Mouse (Mus musculus) ES-E14 (cell line): ENCODE data around the gene Sugp1. TPM values are rescaled to one million over a fixed set of nuclear protein-coding genes. Genes with fewer than 3 reads are reported as not detected.
"Not testable (repeated sequence)": the region's sequence is repeated elsewhere in the genome, so short reads cannot be mapped to it uniquely, and the experiment has no call there.

Source experiments
- DNase-seq: peaks from one replicate; pipeline ENCODE4 v3.0.0-alpha.2; 2013; ENCODE audit warnings: low read depth, low spot score
- H3K27ac ChIP-seq: 2 replicates; pipeline ENCODE4 v1.5.1; 2012; ENCODE audit warnings: low read depth, mild to moderate bottlenecking, low read length, moderate library complexity, mixed read lengths; ENCODE audit not compliant: poor library complexity, insufficient read depth, severe bottlenecking
- H3K36me3 ChIP-seq: 2 replicates; pipeline ENCODE4 v1.6.1; 2012; ENCODE audit warnings: mild to moderate bottlenecking, low read length, moderate library complexity, mixed read lengths; ENCODE audit not compliant: control insufficient read depth, poor library complexity, insufficient read depth, severe bottlenecking
- H3K4me1 ChIP-seq, 2 experiments: fragments of 150-350 bp in 1 of 2; sonication (generic) in 1 of 2; 2 replicates each; pipeline ENCODE4 v1.6.1; 2012; ENCODE audit warnings: low read length in 2 of 2, mild to moderate bottlenecking in 1 of 2, mixed read lengths in 1 of 2; ENCODE audit not compliant: control insufficient read depth in 2 of 2, insufficient read depth in 2 of 2, poor library complexity in 1 of 2
- H3K4me3 ChIP-seq, 2 experiments: fragments of 150-350 bp in 1 of 2; sonication (generic) in 1 of 2; 2 replicates each; pipeline ENCODE4 v1.5.1; 2012; ENCODE audit warnings: low read length in 2 of 2, low read depth in 1 of 2, mild to moderate bottlenecking in 1 of 2, mixed read lengths in 1 of 2; ENCODE audit not compliant: insufficient read depth in 1 of 2, poor library complexity in 1 of 2, severe bottlenecking in 1 of 2
- H3K9ac ChIP-seq: 2 replicates; pipeline ENCODE4 v1.6.1; 2012; ENCODE audit warnings: low read depth, mild to moderate bottlenecking, low read length, mixed read lengths; ENCODE audit not compliant: poor library complexity, insufficient read depth, severe bottlenecking
- H3K9me3 ChIP-seq: fragments of 150-350 bp; sonication (generic); 2 replicates; pipeline ENCODE4 v1.6.1; 2012; ENCODE audit warnings: low read depth, mild to moderate bottlenecking, low read length; ENCODE audit not compliant: control insufficient read depth, insufficient read depth
- CHD2 ChIP-seq: IDR thresholded peaks from 2 replicates; pipeline ENCODE4 v1.6.1; 2014; ENCODE audit warnings: mild to moderate bottlenecking, low read depth, low read length, inconsistent platforms
- HCFC1 ChIP-seq: IDR thresholded peaks from 2 replicates; pipeline ENCODE4 v1.6.1; 2012; ENCODE audit warnings: low read length, inconsistent platforms, borderline replicate concordance; ENCODE audit not compliant: insufficient read depth
- MAFK ChIP-seq: IDR thresholded peaks from 2 replicates; pipeline ENCODE4 v1.6.1; 2014; ENCODE audit warnings: mild to moderate bottlenecking, low read depth, low read length, inconsistent platforms; ENCODE audit not compliant: insufficient read depth
- ZC3H11A ChIP-seq: IDR thresholded peaks from 2 replicates; pipeline ENCODE4 v1.6.1; 2012; ENCODE audit warnings: low read depth, mild to moderate bottlenecking, inconsistent platforms, low read length, borderline replicate concordance
- ZNF384 ChIP-seq: IDR thresholded peaks from 2 replicates; pipeline ENCODE4 v1.6.1; 2012; ENCODE audit warnings: low read depth, low read length, inconsistent platforms
- in situ Hi-C, 2 experiments: fragments of 600-800 bp; cut with MboI; formaldehyde crosslinking; loops; one replicate each; pipeline ENCODE4 v1.15.1; 2025; ENCODE audit warnings: low sequenced_read_pairs in 2 of 2, inconsistent platforms in 1 of 2; ENCODE audit not compliant: unreplicated experiment in 2 of 2
- total RNA-seq: library from RNA; depleted of rRNA; stranded (reverse); fragments of 300-350 nt; gene quantifications from 2 replicates; pipeline ENCODE4 v1.2.3, GENCODE M21; 2012

The Sugp1 gene
- total RNA-seq, 1 experiment = 38.5 TPM

DNA sequence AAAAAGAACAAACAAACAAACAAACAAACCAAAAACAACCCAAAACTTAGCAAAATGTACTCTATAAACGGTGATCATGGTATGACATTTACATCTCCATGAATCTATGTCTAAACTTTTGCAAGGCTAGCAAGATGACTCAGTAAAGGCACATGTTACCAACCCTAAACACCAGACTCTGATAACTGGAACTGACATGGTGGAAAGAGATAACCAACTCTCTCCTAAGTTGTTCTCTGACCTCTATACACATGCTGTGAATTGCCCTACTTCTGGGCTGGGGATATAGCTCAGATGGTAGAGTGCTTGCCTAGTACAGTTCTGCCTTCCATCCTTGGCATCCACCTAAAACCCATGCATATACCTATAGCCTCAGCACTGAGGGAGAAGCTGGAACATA is 4.6 kb upstream of the Sugp1 start:
- in situ Hi-C loops = no loop called here
- Histone ChIP-seq H3K4me1 (0 out of 4 replicates have a peak, but pooled peaks cover 0 to 2% of the 10 kb centered on the region in 2 experiments), H3K9me3 (no peaks in the 10 kb centered on the region), H3K4me3 (no peak overlapping the region), H3K36me3 (no peaks in the 10 kb centered on the region; the same call in none of the 2 replicates), H3K27ac (no peak overlapping the region), H3K9ac (no peak overlapping the region)
- TF ChIP-seq ZNF384 (no peak), MAFK (no peak), HCFC1 (no peak), CHD2 (no peak), ZC3H11A (no peak)
- no peak for DNase-seq

DNA sequence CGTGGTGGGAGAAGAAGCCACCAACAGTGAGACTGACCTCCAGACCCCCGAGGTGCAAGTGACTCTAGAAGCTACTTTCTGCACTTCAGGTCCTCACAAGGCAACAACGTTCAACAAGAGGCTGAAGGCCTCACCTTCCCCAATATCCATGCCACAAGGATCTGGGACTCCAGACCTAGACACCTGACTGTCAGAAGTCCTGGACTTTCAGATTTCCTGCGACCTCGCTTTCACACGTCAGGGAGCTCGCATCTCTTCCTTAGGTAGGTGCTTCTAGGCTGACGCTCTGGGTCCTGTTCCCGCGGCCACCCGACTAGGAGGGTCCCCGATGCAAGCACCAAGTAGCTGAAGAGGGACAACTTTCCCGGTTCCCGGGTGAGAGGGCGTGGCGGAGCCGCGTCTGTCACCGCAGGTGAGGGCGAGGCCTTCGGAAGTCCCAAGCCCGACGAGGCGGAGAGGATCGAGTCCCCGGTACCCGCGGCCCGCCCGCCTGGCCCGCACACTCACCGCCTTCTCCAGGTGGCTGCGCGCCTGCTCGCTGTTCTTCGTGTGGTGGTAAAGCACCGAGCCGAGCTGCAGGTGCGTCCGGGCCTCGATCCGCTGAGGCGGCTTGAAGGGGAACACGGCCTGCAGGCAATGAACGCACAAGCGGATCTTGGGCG is 597 bp upstream of the Sugp1 start:
- TF ChIP-seq MAFK (no peak), CHD2 (no peak), ZNF384 (no peak), HCFC1 (no peak), ZC3H11A (no peak)
- in situ Hi-C loops = no loop called here
- peak; percentile 15 for DNase-seq
- H3K9me3 ChIP-seq = no peaks in the 10 kb centered on the region
- H3K9ac ChIP-seq = peak overlapping the region; percentile 92
- H3K4me3 ChIP-seq = peak overlapping the region; percentile 87 to 95
- H3K36me3 ChIP-seq = no peaks in the 10 kb centered on the region; the same call in 1 of the 2 replicates
- H3K4me1 ChIP-seq = peaks cover 0 to 6% of the 10 kb centered on the region in 2 experiments; a peak in 2 of 4 replicates
- H3K27ac ChIP-seq = no peak overlapping the region

DNA sequence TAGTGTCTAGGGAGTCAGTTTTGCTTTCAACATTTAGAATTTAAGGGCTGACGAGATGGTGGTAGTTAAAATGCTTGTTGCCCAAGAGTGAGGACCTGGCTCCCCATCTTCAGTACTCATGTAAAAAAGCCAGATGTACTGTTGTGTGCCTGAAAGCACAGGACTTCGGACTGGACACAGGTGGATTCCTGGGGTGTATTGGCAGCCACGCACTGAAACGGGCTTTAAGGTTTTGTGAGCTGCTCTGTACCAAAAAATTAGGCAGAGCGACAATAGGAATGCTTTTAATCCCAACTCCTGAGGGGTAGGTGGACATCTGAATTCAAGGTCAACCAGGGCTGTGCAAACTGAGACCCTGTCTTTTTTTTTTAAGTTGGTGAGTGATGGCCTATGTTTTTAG is 1.4 kb downstream of the Sugp1 start:
- TF ChIP-seq ZNF384 = no peak
- 0 out of 2 replicates have a peak, but pooled peaks cover 2% of the 10 kb centered on the region for H3K36me3 ChIP-seq
- H3K4me1 ChIP-seq = peaks cover 0 to 6% of the 10 kb centered on the region in 2 experiments; a peak in 2 of 4 replicates
- in situ Hi-C loops = no loop called here
- H3K9me3 ChIP-seq = no peaks in the 10 kb centered on the region
- H3K4me3 ChIP-seq = peak overlapping the region in 1 of 2 experiments; percentile 87; a peak in 1 of 4 replicates
- DNase-seq = no peak
- peak overlapping the region; percentile 95; the same call in 1 of the 2 replicates for H3K9ac ChIP-seq
- no peak overlapping the region for H3K27ac ChIP-seq

DNA sequence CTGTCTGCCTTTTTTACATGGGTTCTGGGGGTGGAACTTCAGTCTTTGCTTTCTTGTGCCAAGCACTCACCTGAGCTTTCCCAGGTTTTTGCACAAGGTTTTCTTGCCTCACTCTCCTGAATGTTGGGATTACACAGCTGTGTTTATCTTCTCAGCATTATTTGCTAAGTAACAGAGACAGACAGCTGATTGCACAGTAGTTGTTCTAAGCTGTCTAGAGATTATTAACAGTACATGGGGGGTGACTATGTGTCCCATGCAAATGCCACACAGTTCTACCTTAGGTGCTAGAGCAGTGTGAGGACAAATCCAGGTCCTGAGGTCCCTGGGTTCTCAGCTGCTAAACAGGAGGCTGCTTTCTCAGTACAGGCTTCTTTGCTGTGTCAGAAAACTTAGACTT is 7.0 kb downstream of the Sugp1 start:
- H3K36me3 ChIP-seq = peaks cover 15% of the 10 kb centered on the region
- H3K27ac ChIP-seq = no peak overlapping the region
- H3K9me3 ChIP-seq = no peaks in the 10 kb centered on the region
- H3K9ac ChIP-seq = no peak overlapping the region
- no peak for DNase-seq
- H3K4me1 ChIP-seq = no peaks in the 10 kb centered on the region
- in situ Hi-C loops = no loop called here
- H3K4me3 ChIP-seq = no peak overlapping the region
- no peak for TF ChIP-seq CHD2
- no peak for TF ChIP-seq MAFK
- no peak for TF ChIP-seq ZC3H11A
- no peak for TF ChIP-seq ZNF384
- no peak for TF ChIP-seq HCFC1

DNA sequence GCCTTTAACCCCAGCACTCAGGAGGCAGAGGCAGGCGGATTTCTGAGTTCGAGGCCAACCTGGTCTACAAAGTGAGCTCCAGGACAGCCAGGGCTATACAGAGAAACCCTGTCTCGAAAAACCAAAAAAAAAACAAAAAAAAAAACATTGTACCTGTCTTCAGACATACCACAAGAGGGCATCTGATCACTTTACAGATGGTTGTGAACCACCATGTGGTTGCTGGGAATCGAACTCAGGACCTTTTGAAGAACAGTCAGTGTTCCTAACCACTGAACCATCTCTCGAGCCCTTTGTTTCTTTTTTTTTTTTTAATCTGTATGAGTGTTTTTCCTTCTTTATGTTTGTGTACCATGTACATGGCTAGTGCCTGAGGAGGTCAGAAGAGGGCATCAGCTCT is 7.8 kb downstream of the Sugp1 start:
- H3K36me3 ChIP-seq = peaks cover 15% of the 10 kb centered on the region
- H3K9me3 ChIP-seq, H3K4me1 ChIP-seq, DNase-seq, in situ Hi-C loops, H3K27ac ChIP-seq, H3K9ac ChIP-seq, H3K4me3 ChIP-seq: not testable (repeated sequence)
- peak; percentile 91 for TF ChIP-seq ZNF384
